Mouse (Mus musculus) left cerebral cortex, postnatal 36 days (tissue): ENCODE results near the gene Sphkap. TPM values are rescaled to one million over a fixed set of nuclear protein-coding genes. Genes with fewer than 3 reads are reported as not detected.
A peak's percentile ranks its signal among the peaks of the same experiment; 100 is the strongest.

ENCODE experiments used
- DNase-seq, 2 experiments: peaks; one replicate each; pipeline ENCODE4 v3.0.0; 2021 to 2022; ENCODE audit warnings: low spot score in 2 of 2, mixed read lengths in 1 of 2
- intact Hi-C: fragments of 180-260 bp; cut with DNase I; formaldehyde crosslinking; loops from one replicate; pipeline ENCODE4 v1.15.1; 2025
- total RNA-seq, 2 experiments: library from RNA; stranded (reverse); gene quantifications; 2 replicates each; pipeline ENCODE4 v1.2.3; 2021

Sphkap gene
- 100 to 1,000 TPM; 175 to 181 TPM for total RNA-seq

DNA sequence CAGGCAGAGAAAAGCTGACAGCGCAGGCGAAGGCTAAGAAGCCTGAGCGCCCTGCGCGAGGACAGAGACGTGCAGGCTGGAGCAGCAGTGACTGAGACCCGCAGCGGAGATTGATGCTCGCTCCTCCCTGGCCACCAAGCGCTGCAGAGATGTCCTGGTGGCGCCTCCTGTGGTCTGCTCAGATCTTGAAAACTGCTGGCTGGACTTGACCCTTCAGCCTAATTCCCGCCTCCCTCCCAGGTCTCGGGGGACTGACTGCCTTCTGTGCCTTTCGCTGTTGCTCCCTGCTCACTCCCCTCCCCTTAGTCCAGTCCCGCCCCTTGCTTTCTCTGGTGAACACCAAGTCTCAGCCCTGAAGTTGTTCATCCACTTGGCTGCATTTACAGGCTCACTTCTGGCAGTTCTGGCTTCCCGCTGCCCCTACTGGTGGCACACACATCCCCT is at the start of gene Sphkap:
TSS of gene Sphkap (minus strand) at position 180 of the 444 bp plus-strand sequence.
- DNase-seq, result peak; percentile 69 to 74
- intact Hi-C loops, result loop anchor here (2.0 to 5.0 kb wide), 3 partner anchors 144 to 309 kb away; no protein-coding TSS in a partner anchor

- DNase-seq, result no peak
- intact Hi-C loops, result no loop called here
Observed at GRCm38 (mm10) chr1:83451291-83451690, 43.3 kb upstream of the Sphkap start.

DNA sequence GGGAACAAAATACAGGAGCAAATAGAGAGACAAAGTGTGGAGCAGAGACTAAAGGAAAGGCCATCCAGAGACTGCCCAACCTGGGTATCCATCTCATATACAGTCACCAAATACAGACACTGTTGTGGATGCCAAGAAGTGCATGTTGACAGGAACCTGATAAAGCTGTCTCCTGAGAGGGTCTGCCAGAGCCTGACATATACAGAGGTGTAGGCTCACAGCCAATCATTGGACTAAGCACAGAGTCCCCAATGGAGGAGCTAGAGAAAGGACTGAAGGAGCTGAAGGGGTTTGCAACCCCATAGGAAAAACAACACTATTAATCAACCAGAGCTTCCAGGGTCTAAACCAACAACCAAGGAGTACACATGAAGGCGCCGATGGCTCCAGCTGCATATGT is 32.4 kb upstream of the Sphkap start:
- intact Hi-C loops, result no loop called here

GRCm38 (mm10) chr1:83433932-83434331 is 25.9 kb upstream of the Sphkap start:
- DNase-seq, result no peak
- intact Hi-C loops, result no loop called here

More for the DNA sequence above, 32.4 kb upstream of the Sphkap start:
- DNase-seq, result no peak

DNA sequence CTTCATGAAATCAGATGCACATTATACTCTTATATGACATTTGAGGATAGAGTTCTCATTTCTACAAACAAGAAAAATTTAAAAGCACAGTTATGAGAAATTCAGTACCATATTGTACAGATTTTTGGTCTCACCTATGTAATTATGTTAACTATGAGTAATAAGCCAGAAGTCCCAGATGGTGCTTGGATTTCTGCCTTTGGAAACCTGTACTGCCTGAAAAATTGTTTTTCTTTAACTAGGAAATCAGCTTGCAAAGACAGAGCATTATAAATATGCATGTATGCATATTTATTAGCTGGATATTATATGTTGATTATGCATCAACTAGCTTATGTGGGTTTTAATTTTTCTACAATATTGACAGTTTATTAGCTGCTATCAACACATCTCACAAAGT is 21.9 kb upstream of the Sphkap start:
- intact Hi-C loops, result no loop called here
- DNase-seq, result no peak

DNA sequence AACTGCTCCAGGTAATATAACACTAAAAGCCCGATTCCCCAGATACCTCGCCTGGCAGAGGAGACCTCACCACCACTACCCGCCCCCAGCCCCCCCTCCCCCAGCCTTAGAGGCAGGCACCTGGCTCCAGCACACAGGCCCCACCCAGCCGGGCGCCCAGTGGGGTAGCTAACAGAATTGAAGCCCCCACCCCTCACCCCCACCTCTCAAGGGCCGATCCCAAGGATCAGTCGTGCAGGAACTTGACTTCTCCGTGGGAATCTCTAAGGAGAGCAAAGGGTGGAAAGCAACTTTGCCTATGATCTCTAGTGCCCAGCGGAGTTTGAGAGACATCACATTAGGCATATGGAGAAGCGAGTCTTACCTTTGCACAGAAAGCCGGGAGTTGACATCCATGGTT is 384 bp downstream of the Sphkap start:
- no peak for DNase-seq
- intact Hi-C loops, result loop anchor here (2.0 to 5.0 kb wide), 3 partner anchors 145 to 309 kb away; no protein-coding TSS in a partner anchor

DNA sequence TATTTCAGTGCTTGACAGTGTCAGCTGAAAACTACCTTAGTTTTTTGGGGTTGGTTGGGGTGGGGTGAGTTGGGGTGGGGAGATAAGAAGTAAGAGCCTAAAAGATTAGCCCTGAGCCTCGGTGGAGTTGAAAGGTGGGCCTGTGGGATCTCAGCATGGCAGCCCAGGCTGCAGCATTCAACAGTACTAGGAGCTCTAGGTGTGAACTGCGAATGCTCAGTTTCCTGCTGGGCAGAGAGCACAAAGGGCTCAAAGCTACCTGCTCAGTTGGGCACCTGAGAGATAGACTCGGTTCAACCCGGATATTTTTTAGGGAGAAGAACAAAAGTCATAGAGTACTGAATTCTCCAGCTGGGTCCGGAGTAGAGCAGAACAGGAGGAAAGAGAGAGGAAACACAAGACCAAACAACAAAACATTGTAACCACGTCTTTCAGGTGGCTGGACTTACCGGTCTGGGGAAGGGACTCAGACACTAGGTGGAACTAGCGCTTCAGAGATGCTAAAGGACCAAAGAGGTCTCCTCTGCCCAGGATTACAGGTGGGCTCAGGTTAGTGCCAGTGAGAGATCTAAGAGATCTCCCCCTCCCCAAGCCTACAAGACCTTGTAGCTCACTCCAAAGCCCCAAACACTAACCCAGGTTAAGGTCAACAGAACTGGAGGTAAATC is 984 bp downstream of the Sphkap start:
- DNase-seq, result peak; percentile 24 to 26
- intact Hi-C loops, result loop anchor here (5.0 kb wide), 2 partner anchors 145 to 190 kb away; no protein-coding TSS in a partner anchor

DNA sequence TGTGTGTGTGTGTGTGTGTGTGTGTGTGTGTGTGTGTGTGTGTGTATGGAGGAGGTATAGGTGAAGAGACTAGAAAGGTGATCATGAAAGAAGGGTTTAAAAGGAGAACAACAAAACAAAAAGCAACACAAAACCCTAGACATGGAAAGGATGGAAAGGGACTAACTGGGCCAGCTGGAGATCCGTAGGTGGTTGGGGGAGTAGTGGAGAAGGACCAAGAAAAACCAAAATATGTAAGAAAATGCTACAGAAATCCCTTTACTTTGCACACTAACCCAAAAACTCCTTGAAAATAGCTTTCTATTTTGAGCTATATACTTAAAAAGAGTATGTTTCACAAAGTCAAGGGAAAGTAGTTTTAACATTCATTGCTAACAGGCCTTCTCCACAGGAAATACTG is 6.9 kb downstream of the Sphkap start:
- intact Hi-C loops, result no loop called here

DNA sequence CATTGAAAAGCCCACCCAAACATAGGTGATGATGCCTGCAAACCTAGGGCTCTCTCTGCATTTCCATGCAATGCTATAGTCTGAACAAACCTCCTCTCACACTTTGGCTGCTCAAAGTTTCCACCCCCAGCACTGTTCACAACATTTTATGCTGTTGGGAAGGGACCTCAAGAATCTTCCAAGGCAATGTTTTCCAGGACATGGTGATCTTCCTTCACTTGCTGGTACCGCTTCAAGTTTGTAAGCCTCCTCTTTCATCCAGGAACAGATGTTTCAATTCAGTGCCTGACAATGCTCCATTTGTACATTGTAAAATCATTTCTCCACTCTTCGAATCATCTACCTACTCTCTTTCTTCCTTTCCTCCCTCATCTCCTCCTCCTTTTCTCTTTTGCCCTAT is 11.7 kb downstream of the Sphkap start:
- intact Hi-C loops, result no loop called here
- no peak for DNase-seq

More for the DNA sequence above, 6.9 kb downstream of the Sphkap start:
- DNase-seq, result peak; percentile 13 to 25

DNA sequence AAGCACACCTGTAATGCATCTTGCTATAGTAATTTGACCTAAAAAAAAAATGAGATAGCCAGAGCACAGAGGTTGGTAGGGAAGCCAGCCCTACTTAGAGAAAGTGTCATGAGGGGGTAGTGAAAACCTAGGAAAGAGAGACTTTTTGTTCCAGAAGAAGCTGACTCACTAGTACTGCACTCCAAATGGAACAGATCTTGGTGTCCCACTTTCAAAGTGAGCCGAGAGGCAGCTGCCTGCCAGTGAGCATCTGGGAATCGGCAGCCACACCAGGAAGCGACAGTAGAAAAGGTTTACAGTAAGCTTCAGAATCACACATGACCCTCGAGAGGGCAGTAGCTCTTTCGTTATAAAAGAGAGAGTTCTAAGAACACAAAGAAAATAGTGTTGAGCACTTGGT is 12.4 kb downstream of the Sphkap start:
- intact Hi-C loops, result no loop called here
- peak; percentile 26 to 45 for DNase-seq

- intact Hi-C loops, result no loop called here
Observed at GRCm38 (mm10) chr1:83389419-83389818, 18.6 kb downstream of the Sphkap start.

DNA sequence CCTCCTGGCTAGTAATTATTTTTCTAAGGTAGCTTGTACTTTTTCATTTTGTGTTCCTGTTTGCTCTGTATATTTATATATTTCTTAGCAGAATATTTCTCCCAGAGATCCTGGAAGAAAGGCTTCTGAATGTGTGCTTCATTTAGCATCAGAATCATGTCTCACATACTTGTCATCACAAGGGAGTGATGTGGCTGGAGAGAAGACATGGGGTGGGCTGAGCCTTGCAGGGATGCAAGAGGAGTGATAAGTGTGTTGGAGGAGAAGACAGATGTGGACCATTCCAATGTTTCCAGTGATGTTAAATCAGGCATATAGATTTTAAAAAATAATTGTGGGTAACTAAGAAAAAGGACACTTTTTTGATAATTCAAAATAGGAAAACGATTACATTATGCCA is 30.6 kb downstream of the Sphkap start:
- DNase-seq, result no peak
- intact Hi-C loops, result no loop called here

More at GRCm38 (mm10) chr1:83389419-83389818, 18.6 kb downstream of the Sphkap start:
- no peak for DNase-seq

GRCm38 (mm10) chr1:83366456-83366855 is 41.5 kb downstream of the Sphkap start:
- intact Hi-C loops, result no loop called here
- DNase-seq, result no peak

GRCm38 (mm10) chr1:83362168-83362567 is 45.8 kb downstream of the Sphkap start:
- intact Hi-C loops, result no loop called here

DNA sequence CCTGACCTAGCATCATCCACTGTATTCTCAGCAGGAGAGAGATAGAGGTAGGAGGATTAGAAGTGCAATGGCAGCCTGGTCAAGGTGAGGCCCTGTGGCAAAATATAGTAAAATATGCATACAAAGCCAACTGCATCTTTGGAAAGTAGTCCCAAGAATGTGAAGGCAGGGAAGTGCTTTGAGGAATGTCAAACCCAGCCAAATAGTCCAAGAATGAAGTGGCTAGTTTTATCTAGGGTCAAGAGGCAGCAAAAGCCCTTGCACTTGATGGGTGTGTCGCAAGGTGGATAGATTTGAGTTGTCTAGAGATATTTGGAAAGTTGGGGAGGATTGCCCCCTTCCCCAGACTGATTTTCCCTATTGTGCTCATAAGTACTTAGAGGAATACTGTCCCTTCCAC is 61.5 kb downstream of the Sphkap start:
- no peak for DNase-seq
- intact Hi-C loops, result no loop called here

More at GRCm38 (mm10) chr1:83362168-83362567, 45.8 kb downstream of the Sphkap start:
- peak in 1 of 2 experiments; percentile 13 for DNase-seq

DNA sequence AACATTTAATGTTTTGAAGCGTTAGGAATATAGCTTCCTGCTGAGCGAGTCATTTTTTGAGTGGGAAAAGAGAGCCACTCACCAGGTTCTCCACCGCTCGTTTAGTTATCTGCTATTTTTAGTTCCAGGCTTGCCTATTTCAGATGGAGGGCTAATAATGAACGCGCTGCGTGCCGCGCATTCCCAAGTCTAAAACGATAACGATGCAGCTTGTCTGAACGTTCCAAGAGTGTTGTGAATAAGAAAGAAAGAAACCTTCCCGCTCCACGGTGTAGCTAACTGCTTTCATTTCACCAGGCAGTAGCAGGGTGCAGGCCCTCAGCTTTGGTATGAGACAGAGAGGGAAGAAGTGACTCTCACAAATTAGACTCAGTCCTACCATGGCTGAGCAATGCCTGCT is 62.4 kb downstream of the Sphkap start:
- intact Hi-C loops, result no loop called here
- peak; percentile 11 to 14 for DNase-seq

DNA sequence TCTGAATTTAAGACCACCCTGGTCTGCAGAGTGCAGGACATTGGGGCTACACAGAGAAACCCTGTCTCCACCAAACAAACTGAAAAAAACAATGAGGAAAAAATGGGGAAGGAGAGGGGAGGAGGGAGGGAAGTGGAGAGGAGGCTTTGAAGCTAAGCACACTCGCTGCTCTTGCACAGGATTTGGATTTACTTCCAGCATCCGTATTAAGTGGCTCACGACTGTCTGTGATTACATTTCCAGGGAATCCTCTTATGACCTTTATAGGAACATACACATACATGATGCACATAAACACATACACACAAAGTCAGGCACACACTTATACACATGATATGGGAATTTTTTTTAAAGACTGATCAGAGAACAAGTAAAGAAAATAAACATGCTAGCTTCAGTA is 62.9 kb downstream of the Sphkap start:
- intact Hi-C loops, result no loop called here
- no peak for DNase-seq

- no peak for DNase-seq
- intact Hi-C loops, result no loop called here
Observed at GRCm38 (mm10) chr1:83342726-83343250, 65.2 kb downstream of the Sphkap start.

DNA sequence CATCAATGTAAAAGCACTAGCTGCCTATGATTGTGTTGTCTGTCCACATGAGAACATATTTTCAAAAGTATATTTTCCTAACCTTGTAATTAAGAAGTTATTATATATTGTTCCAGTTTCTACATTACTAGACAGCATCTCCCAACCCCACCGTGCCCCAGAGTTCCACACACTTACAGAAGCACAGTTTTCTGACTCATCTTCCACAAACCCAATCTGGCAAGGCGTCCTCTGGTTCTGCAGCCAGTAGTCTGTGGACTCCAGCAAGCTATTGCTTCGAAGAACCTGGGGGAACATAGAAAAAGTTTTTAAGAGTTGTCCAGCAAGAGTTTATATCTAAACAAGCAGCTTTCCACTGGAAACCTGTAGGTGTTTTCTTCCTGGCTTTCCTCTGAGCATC is 68.6 kb downstream of the Sphkap start:
- intact Hi-C loops, result no loop called here
- no peak for DNase-seq

DNA sequence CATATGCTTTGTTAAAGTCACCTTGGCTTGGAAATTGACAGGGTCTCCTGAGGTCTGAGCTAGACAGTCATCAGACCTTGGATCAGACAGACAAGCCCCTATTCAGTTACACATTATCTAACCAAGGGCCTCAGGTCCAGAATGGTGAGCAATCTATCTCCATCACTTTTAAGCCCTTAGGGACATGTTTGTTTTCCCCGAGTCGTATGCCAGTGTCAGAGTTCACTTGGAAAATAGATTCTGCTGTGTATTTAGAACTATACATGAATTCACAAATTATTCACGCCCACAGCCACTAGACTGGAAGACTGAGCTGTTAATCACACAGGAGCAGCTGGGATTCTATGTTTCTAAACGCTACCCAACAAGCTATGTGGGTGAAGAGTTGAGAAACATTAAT is 91.1 kb downstream of the Sphkap start:
- intact Hi-C loops, result no loop called here
- DNase-seq, result no peak

DNA sequence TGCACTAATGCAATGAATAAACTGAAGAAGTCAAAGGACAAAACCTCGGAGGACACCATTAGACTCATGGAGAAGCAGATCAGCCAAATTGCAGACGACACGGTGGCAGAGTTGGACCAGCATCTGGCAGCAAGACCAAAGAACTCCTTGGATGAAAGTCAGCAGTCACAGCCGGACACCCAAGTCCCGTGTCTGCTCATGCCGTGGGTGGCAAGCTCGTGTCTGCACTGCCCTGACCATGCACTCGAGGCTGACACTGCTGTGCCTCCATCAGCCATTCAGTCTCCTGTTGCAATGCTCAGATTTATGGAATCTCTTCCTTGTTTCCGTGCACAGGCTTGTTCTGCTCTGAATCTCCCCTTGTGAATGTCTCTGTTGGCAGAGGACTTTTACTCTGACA is 92.9 kb downstream of the Sphkap start:
- DNase-seq, result no peak
- intact Hi-C loops, result no loop called here
